Mouse (Mus musculus) MEL (cell line): ENCODE results near the gene Atp5k. TPM values are rescaled to one million over a fixed set of nuclear protein-coding genes. Genes with fewer than 3 reads are reported as not detected.
A peak's percentile ranks its signal among the peaks of the same experiment; 100 is the strongest.

Experiments
- DNase-seq: peaks from one replicate; pipeline ENCODE4 v3.0.0; 2011; ENCODE audit warnings: low read depth, low spot score
- H3K27ac ChIP-seq: 2 replicates; pipeline ENCODE4 v1.5.1; 2012; ENCODE audit warnings: low read depth, mild to moderate bottlenecking, control low read depth, low read length, moderate library complexity; ENCODE audit not compliant: control insufficient read depth
- H3K27me3 ChIP-seq, 2 experiments: fragments of 150-350 bp in 1 of 2; sonication (generic) in 1 of 2; 2 replicates each; pipeline ENCODE4 v1.6.1; 2012; ENCODE audit warnings: low read length in 2 of 2, mild to moderate bottlenecking in 2 of 2, improper control_type of control experiment in 1 of 2, moderate library complexity in 1 of 2; ENCODE audit not compliant: insufficient read depth in 2 of 2, control insufficient read depth in 1 of 2
- H3K36me3 ChIP-seq, 2 experiments: 2 replicates each; pipeline ENCODE4 v1.6.1; 2012 to 2014; ENCODE audit warnings: low read length in 2 of 2, improper control_type of control experiment in 1 of 2, inconsistent platforms in 1 of 2, mild to moderate bottlenecking in 1 of 2; ENCODE audit not compliant: insufficient read depth in 2 of 2, control insufficient read depth in 1 of 2
- H3K4me1 ChIP-seq, 2 experiments: fragments of 150-350 bp in 1 of 2; sonication (generic) in 1 of 2; 2 replicates each; pipeline ENCODE4 v1.6.1; 2012; ENCODE audit warnings: low read length in 2 of 2, improper control_type of control experiment in 1 of 2, mild to moderate bottlenecking in 1 of 2; ENCODE audit not compliant: insufficient read depth in 2 of 2, control insufficient read depth in 1 of 2
- H3K4me3 ChIP-seq, 2 experiments: fragments of 150-350 bp in 1 of 2; sonication (generic) in 1 of 2; 2 replicates each; pipeline ENCODE4 v1.5.1; 2012; ENCODE audit warnings: low read depth in 2 of 2, low read length in 2 of 2, mild to moderate bottlenecking in 2 of 2, moderate library complexity in 2 of 2, control low read depth in 1 of 2, improper control_type of control experiment in 1 of 2; ENCODE audit not compliant: control insufficient read depth in 1 of 2, insufficient read depth in 1 of 2
- H3K79me2 ChIP-seq: 2 replicates; pipeline ENCODE4 v1.6.1; 2012; ENCODE audit warnings: mild to moderate bottlenecking, low read length, moderate library complexity; ENCODE audit not compliant: control insufficient read depth, poor library complexity, insufficient read depth
- H3K9ac ChIP-seq: 2 replicates; pipeline ENCODE4 v1.6.1; 2012; ENCODE audit warnings: low read depth, mild to moderate bottlenecking, control low read depth, low read length, moderate library complexity; ENCODE audit not compliant: control insufficient read depth, poor library complexity, severe bottlenecking
- H3K9me3 ChIP-seq: fragments of 150-350 bp; sonication (generic); replicated peaks from 2 replicates; pipeline ENCODE4 v1.6.1; 2012; ENCODE audit warnings: mild to moderate bottlenecking, low read length, improper control_type of control experiment, moderate library complexity; ENCODE audit not compliant: insufficient read depth
- BHLHE40 ChIP-seq: IDR thresholded peaks from 2 replicates; pipeline ENCODE4 v1.6.1; 2012; ENCODE audit warnings: low read depth, mild to moderate bottlenecking, inconsistent platforms, low read length, improper control_type of control experiment, borderline replicate concordance
- ELF1 ChIP-seq: IDR thresholded peaks from 2 replicates; pipeline ENCODE4 v1.6.1; 2014; ENCODE audit warnings: low read depth, mild to moderate bottlenecking, inconsistent platforms, low read length, improper control_type of control experiment, moderate library complexity
- EP300 ChIP-seq, 2 experiments: IDR thresholded peaks; 2 replicates each; pipeline ENCODE4 v1.6.1; 2011; ENCODE audit warnings: improper control_type of control experiment in 2 of 2, low read length in 2 of 2, low read depth in 1 of 2, mild to moderate bottlenecking in 1 of 2
- ETS1 ChIP-seq: IDR thresholded peaks from 2 replicates; pipeline ENCODE4 v1.6.1; 2012; ENCODE audit warnings: low read depth, mild to moderate bottlenecking, inconsistent platforms, low read length, improper control_type of control experiment, moderate library complexity
- GABPA ChIP-seq: IDR thresholded peaks from 2 replicates; pipeline ENCODE4 v1.6.1; 2012; ENCODE audit warnings: low read depth, mild to moderate bottlenecking, inconsistent platforms, low read length, improper control_type of control experiment, moderate library complexity
- HCFC1 ChIP-seq: IDR thresholded peaks from 2 replicates; pipeline ENCODE4 v1.6.1; 2012; ENCODE audit warnings: low read depth, mild to moderate bottlenecking, inconsistent platforms, low read length, improper control_type of control experiment, moderate library complexity
- KAT2A ChIP-seq: conservative IDR thresholded peaks from 2 replicates; pipeline ENCODE4 v1.6.1; 2012; ENCODE audit warnings: low read depth, low read length, improper control_type of control experiment, inconsistent platforms
- MAFK ChIP-seq: IDR thresholded peaks from 2 replicates; pipeline ENCODE4 v1.6.1; 2011; ENCODE audit warnings: low read depth, mild to moderate bottlenecking, low read length, improper control_type of control experiment, borderline replicate concordance
- MAZ ChIP-seq: IDR thresholded peaks from 2 replicates; pipeline ENCODE4 v1.6.1; 2012; ENCODE audit warnings: low read depth, mild to moderate bottlenecking, inconsistent platforms, low read length, improper control_type of control experiment
- MXI1 ChIP-seq: IDR thresholded peaks from 2 replicates; pipeline ENCODE4 v1.6.1; 2011; ENCODE audit warnings: mild to moderate bottlenecking, low read depth, low read length, improper control_type of control experiment
- MYB ChIP-seq: IDR thresholded peaks from 2 replicates; pipeline ENCODE4 v1.6.1; 2011; ENCODE audit warnings: mild to moderate bottlenecking, low read depth, low read length, improper control_type of control experiment
- MYC ChIP-seq: IDR thresholded peaks from 2 replicates; pipeline ENCODE4 v1.6.1; 2011; ENCODE audit warnings: low read depth, mild to moderate bottlenecking, low read length, improper control_type of control experiment, moderate library complexity
- NELFE ChIP-seq: IDR thresholded peaks from 2 replicates; pipeline ENCODE4 v1.6.1; 2011; ENCODE audit warnings: low read depth, low read length, improper control_type of control experiment
- NRF1 ChIP-seq: IDR thresholded peaks from 2 replicates; pipeline ENCODE4 v1.6.1; 2014; ENCODE audit warnings: low read depth, mild to moderate bottlenecking, inconsistent platforms, low read length, improper control_type of control experiment, moderate library complexity; ENCODE audit not compliant: poor library complexity, insufficient read depth, severe bottlenecking
- POLR2A ChIP-seq, 2 experiments: IDR thresholded peaks; 2 replicates each; pipeline ENCODE4 v1.6.1; 2011 to 2012; ENCODE audit warnings: low read length in 2 of 2, mild to moderate bottlenecking in 2 of 2, control low read depth in 1 of 2, improper control_type of control experiment in 1 of 2, low read depth in 1 of 2, moderate library complexity in 1 of 2; ENCODE audit not compliant: control insufficient read depth in 1 of 2, insufficient read depth in 1 of 2, poor library complexity in 1 of 2
- POLR2AphosphoS2 ChIP-seq: IDR thresholded peaks from 2 replicates; pipeline ENCODE4 v1.6.1; 2011; ENCODE audit warnings: low read length, improper control_type of control experiment
- SIN3A ChIP-seq: IDR thresholded peaks from 2 replicates; pipeline ENCODE4 v1.6.1; 2012; ENCODE audit warnings: low read length, improper control_type of control experiment, inconsistent platforms
- USF2 ChIP-seq, 2 experiments: IDR thresholded peaks; 2 replicates each; pipeline ENCODE4 v1.6.1; 2011 to 2012; ENCODE audit warnings: improper control_type of control experiment in 2 of 2, low read length in 2 of 2, borderline replicate concordance in 1 of 2, inconsistent platforms in 1 of 2, low read depth in 1 of 2, mild to moderate bottlenecking in 1 of 2; ENCODE audit not compliant: insufficient read depth in 1 of 2
- ZC3H11A ChIP-seq: IDR thresholded peaks from 2 replicates; pipeline ENCODE4 v1.6.1; 2012; ENCODE audit warnings: low read depth, mild to moderate bottlenecking, inconsistent platforms, low read length, improper control_type of control experiment
- ZKSCAN1 ChIP-seq: IDR thresholded peaks from 2 replicates; pipeline ENCODE4 v1.6.1; 2012; ENCODE audit warnings: low read depth, mild to moderate bottlenecking, inconsistent platforms, low read length, improper control_type of control experiment, moderate library complexity
- ZMIZ1 ChIP-seq: IDR thresholded peaks from 2 replicates; pipeline ENCODE4 v1.6.1; 2012; ENCODE audit warnings: low read depth, mild to moderate bottlenecking, inconsistent platforms, low read length, improper control_type of control experiment, moderate library complexity
- polyA plus RNA-seq, 2 experiments: library from polyadenylated mRNA; stranded (reverse) in 1 of 2; unstranded in 1 of 2; fragments of >175 nt in 1 of 2; fragments of >200 nt in 1 of 2; gene quantifications; 2 replicates each; pipeline versions ENCODE4 v1.2.1 to v1.2.4; 2012; ENCODE audit warnings: low replicate concordance in 2 of 2, low read depth in 1 of 2; ENCODE audit not compliant: insufficient read length in 2 of 2, insufficient read depth in 1 of 2, missing spikeins in 1 of 2
- total RNA-seq: library from RNA; depleted of rRNA; stranded (reverse); fragments of 300-350 nt; gene quantifications from 2 replicates; pipeline ENCODE4 v1.2.3, GENCODE M21; 2012

Gene Atp5k
- total and polyA plus RNA-seq, 3 experiments = 329 to 801 TPM; not detected in 1

DNA sequence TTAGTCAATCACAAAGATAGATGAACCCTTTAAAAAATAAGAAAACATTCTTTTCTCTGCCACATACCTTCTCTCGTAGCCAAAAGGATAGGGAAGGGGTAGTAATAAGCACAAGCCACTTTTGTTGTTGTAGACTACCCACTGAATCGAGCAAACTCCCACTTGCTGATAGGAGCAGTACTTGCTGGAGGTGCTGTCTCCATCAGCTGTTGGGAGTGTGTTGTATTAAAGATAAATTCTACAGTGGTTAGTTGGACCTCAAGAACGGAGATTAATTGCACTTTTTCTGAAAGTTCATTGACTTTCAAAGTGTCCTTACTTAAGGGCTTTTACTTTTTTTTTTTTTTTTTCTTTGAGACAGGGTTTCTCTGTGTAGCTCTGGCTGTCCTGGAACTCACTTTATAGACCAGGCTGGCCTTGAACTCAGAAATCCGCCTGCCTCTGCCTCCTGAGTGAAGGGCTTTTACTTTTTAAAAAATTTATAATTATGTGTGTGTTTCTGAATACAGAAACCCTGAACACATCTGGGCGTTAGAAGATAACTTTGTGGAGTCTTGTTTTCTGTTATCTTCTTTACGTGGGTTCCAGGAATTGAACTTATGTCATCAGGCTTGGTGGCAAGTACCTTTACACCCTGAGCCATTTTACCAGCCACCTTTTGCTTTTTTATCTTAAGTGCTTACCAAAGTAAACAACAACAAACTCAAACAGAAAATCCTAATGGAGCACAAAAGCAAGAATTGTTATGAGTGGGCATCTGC lies 31.1 kb upstream of the Atp5k start (continued):
- peak; percentile 46 to 71 for TF ChIP-seq EP300 (IDR thresholded peaks at IDR 0.05; ENCODE audit: low read depth in 1 of 2, low read length in 2 of 2)
- TF ChIP-seq, all 39 proteins: peak for 8

DNA sequence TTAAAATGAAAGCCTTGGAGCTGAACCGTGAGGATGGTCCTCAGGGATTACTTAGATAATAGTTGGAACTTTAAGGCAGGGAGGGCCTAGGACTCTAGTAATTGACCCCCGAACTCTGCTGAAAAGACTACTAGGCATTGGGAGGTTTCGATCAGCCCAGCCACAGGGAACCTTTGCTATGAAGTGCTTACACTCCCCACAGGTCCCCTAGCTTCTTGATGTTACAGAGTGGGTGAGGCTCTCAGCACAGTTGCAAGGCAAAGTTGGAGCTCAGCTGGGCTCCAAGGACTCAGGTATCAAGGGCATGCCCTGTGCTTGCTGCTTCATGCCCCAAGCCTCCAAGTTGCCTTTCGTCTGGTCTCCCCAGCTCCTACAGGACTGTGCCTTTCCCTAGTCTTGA lies 28.2 kb upstream of the Atp5k start:
- Histone ChIP-seq H3K9ac (peak overlapping the region; percentile 99), H3K79me2 (peaks cover 46% of the 10 kb centered on the region), H3K27me3 (no peaks in the 10 kb centered on the region), H3K36me3 (peaks cover 2 to 49% of the 10 kb centered on the region in 2 experiments; a peak in 2 of 4 replicates), H3K9me3 (no peaks in the 10 kb centered on the region), H3K27ac (no peak overlapping the region), H3K4me3 (peak overlapping the region; percentile 98 to 99), H3K4me1 (peaks cover 34 to 43% of the 10 kb centered on the region in 2 experiments)
- peak; percentile 25 for DNase-seq
- TF ChIP-seq ZC3H11A (no peak), MYC (no peak), GABPA (no peak), NRF1 (no peak), ELF1 (no peak)
- TF ChIP-seq, all 39 proteins: peak for 0

DNA sequence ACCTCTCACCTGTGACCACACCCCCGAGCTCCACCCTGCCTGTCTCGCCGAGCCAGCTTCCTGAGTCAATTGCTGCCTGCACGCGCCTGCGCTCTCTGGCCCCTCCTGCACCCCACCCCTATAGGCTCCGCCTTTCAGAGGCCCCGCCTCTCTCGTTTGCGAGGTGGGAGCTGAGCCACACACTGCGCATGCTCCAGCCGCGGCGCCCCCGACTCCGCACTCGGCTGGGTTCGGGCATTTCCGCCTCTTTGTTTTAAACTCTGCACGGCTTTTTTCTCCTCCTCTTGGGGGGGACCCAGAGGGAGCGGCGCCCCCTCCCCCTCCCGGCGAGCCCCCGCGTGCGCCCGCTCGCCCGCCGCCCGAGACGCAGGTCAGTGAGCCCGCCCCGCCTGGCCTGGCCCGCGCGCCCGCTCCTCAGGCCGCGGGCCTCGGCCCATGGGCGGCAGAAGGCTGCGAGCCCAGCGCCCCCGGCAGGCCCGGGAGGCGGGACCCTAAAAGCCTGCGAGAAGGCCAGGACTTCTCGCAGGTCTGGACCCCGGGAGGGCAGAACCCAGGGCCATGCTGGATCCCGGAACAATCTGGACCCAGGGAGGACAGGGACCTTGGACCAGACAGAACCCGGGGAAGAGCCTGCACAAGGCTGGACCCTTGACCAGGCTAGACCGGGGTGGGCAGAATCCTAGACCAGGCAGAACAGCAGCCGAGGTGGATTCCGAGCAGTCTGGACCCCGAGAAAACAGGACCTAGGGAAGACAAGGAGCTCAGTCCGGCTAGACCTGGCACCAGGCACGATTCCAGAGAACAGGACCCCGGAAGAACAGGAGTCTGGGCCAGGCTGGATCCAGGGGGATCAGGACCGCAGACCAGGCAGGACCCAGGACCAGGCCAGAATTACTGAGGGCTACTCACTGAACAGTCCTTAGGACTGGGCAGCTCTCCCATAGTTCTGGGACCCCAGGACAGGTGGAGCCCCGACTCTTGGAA lies 27.1 kb upstream of the Atp5k start, which contains the start of gene Pcgf3:
Pcgf3 (plus strand) TSS at position 151 of the 984 bp plus-strand sequence.
- H3K79me2 ChIP-seq = peaks cover 37% of the 10 kb centered on the region
- peak; percentile 96 for DNase-seq
- H3K36me3 ChIP-seq = peaks cover 0 to 41% of the 10 kb centered on the region in 2 experiments; a peak in 2 of 4 replicates
- TF ChIP-seq MAFK (no peak), ZKSCAN1 (no peak), ZMIZ1 (no peak), SIN3A (peak; percentile 31; the same call in 1 of the 2 replicates), POLR2A (IDR thresholded peaks at IDR 0.05; ENCODE audit: control insufficient read depth in 1 of 2, insufficient read depth in 1 of 2, low read depth in 1 of 2, low read length in 2 of 2, poor library complexity in 1 of 2) (peak; percentile 72 to 73; a peak in 2 of 4 replicates), POLR2AphosphoS2 (peak; percentile 39; the same call in 1 of the 2 replicates), NELFE (peak; percentile 67), HCFC1 (peak; percentile 53), ELF1 (peak; percentile 67), KAT2A (no peak), MAZ (0 out of 2 replicates have a peak, but pooled peaks have one; percentile 29), MXI1 (peak; percentile 32; the same call in 1 of the 2 replicates), BHLHE40 (no peak), NRF1 (peak; percentile 98), MYB (no peak), ETS1 (no peak), USF2 (IDR thresholded peaks at IDR 0.05; ENCODE audit: borderline replicate concordance in 1 of 2, insufficient read depth in 1 of 2, low read depth in 1 of 2, low read length in 2 of 2) (no peak)
- H3K9ac ChIP-seq = peak within 1 kb of the TSS; percentile 99
- H3K4me1 ChIP-seq = peaks cover 26 to 39% of the 10 kb centered on the region in 2 experiments
- peak within 1 kb of the TSS; percentile 34; the same call in 1 of the 2 replicates for H3K27ac ChIP-seq
- H3K27me3 ChIP-seq = no peaks in the 10 kb centered on the region
- no peaks in the 10 kb centered on the region for H3K9me3 ChIP-seq
- peak within 1 kb of the TSS; percentile 98 to 99 for H3K4me3 ChIP-seq
